Mouse (Mus musculus): ENCODE data around the gene Rhot2. TPM values are rescaled to one million over a fixed set of nuclear protein-coding genes. Genes with fewer than 3 reads are reported as not detected.

Gene Rhot2
- polyA plus RNA-seq, 1 experiment: 33.9 TPM

- Histone ChIP-seq H3K79me2 (ENCODE audit: control insufficient read depth, insufficient read depth) (peaks cover 41% of the 10 kb centered on the region), H3K27me3 (ENCODE audit: control insufficient read depth, insufficient read depth, insufficient read length) (no peaks in the 10 kb centered on the region), H3K79me3 (ENCODE audit: low read depth) (peaks cover 19% of the 10 kb centered on the region), H3K4me3 (ENCODE audit: insufficient read depth, poor library complexity, severe bottlenecking) (no peak overlapping the region), H3ac (ENCODE audit: control insufficient read depth, insufficient read length, low read depth) (no peak overlapping the region), H3K36me3 (ENCODE audit: control insufficient read depth, insufficient read depth) (peaks cover 24% of the 10 kb centered on the region)
- TF ChIP-seq CEBPB (IDR thresholded peaks at IDR 0.05; ENCODE audit: low read depth) (no peak), MYOG (IDR thresholded peaks at IDR 0.05; ENCODE audit: control insufficient read depth, extremely low read depth, insufficient read length) (no peak)
Observed at GRCm38 (mm10) chr17:25827546-25828222, 17.0 kb downstream of the Rhot2 start.

- no peak overlapping the region for H3ac ChIP-seq (ENCODE audit: control insufficient read depth, insufficient read length, low read depth)
- H3K27me3 ChIP-seq (ENCODE audit: control insufficient read depth, insufficient read depth, insufficient read length): no peaks in the 10 kb centered on the region
- no peak overlapping the region for H3K4me3 ChIP-seq (ENCODE audit: insufficient read depth, poor library complexity, severe bottlenecking)
- TF ChIP-seq FOSL1 (IDR thresholded peaks at IDR 0.05; ENCODE audit: insufficient read depth, low read length, poor library complexity, severe bottlenecking): no peak
- no peak for TF ChIP-seq CTCF (IDR thresholded peaks at IDR 0.05; ENCODE audit: control insufficient read depth, insufficient read depth, insufficient read length)
- no peak for TF ChIP-seq MYOD1 (IDR thresholded peaks at IDR 0.05; ENCODE audit: control insufficient read depth, insufficient read length, low read depth)
- TF ChIP-seq CEBPB (IDR thresholded peaks at IDR 0.05; ENCODE audit: low read depth): no peak
- no peak for TF ChIP-seq MAX (IDR thresholded peaks at IDR 0.05)
- no peak for TF ChIP-seq MYOG (IDR thresholded peaks at IDR 0.05; ENCODE audit: control insufficient read depth, extremely low read depth, insufficient read length)
- TF ChIP-seq USF1 (IDR thresholded peaks at IDR 0.05; ENCODE audit: low read depth): no peak
- H3K79me2 ChIP-seq (ENCODE audit: control insufficient read depth, insufficient read depth): peaks cover 34% of the 10 kb centered on the region
- peaks cover 24% of the 10 kb centered on the region for H3K36me3 ChIP-seq (ENCODE audit: control insufficient read depth, insufficient read depth)
- peaks cover 13% of the 10 kb centered on the region for H3K79me3 ChIP-seq (ENCODE audit: low read depth)
Observed at GRCm38 (mm10) chr17:25827011-25827410, 17.6 kb downstream of the Rhot2 start.

DNA sequence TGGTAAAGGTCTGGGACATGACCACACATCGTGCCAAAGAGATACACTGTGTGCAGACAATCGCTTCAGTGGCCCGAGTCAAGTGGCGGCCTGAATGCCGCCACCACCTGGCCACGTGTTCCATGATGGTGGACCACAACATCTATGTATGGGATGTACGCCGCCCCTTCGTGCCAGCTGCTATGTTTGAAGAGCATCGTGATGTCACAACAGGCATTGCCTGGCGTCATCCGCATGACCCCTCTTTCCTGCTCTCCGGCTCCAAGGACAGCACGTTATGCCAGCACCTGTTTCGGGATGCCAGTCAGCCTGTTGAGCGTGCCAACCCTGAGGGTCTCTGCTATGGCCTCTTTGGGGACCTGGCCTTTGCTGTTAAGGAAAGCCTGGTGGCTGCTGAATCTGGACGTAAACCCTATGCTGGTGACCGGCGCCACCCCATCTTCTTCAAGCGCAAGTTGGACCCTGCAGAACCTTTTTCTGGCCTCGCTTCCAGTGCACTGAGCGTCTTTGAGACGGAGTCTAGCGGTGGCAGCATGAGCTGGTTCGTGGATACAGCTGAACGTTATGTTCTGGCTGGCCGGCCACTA lies 18.6 kb downstream of the Rhot2 start:
- Histone ChIP-seq H3K79me3 (ENCODE audit: low read depth) (peaks cover 4% of the 10 kb centered on the region), H3K79me2 (ENCODE audit: control insufficient read depth, insufficient read depth) (peaks cover 25% of the 10 kb centered on the region), H3ac (ENCODE audit: control insufficient read depth, insufficient read length, low read depth) (no peak overlapping the region), H3K27me3 (ENCODE audit: control insufficient read depth, insufficient read depth, insufficient read length) (no peaks in the 10 kb centered on the region), H3K4me3 (ENCODE audit: insufficient read depth, poor library complexity, severe bottlenecking) (no peak overlapping the region), H3K36me3 (ENCODE audit: control insufficient read depth, insufficient read depth) (peaks cover 17% of the 10 kb centered on the region)
- TF ChIP-seq CTCF (IDR thresholded peaks at IDR 0.05; ENCODE audit: control insufficient read depth, insufficient read depth, insufficient read length) (no peak), MAX (IDR thresholded peaks at IDR 0.05) (no peak), MYOG (IDR thresholded peaks at IDR 0.05; ENCODE audit: control insufficient read depth, extremely low read depth, insufficient read length) (no peak), USF1 (IDR thresholded peaks at IDR 0.05; ENCODE audit: low read depth) (no peak), FOSL1 (IDR thresholded peaks at IDR 0.05; ENCODE audit: insufficient read depth, low read length, poor library complexity, severe bottlenecking) (no peak), CEBPB (IDR thresholded peaks at IDR 0.05; ENCODE audit: low read depth) (no peak), MYOD1 (IDR thresholded peaks at IDR 0.05; ENCODE audit: control insufficient read depth, insufficient read length, low read depth) (no peak)

DNA sequence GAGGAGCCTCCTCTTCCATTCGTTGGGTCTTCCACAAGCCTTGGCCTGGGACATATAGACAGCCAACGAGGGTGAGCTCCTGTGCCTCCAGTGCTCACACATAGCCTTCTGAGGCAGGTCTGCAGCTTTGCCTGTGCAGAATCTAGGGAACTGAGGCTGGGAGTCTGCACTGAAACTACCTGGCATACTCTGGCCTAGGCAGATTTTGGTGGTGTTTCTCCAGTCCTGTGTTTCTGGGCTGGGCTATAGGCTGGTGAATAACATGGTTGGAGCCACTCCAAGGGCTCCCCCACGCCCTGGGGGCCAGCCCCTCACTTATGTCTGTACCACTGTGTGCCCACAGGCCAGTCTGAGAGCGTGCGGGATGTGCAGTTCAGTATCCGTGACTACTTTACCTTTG lies 19.3 kb downstream of the Rhot2 start:
- no peak overlapping the region for H3ac ChIP-seq (ENCODE audit: control insufficient read depth, insufficient read length, low read depth)
- H3K36me3 ChIP-seq (ENCODE audit: control insufficient read depth, insufficient read depth): peaks cover 10% of the 10 kb centered on the region
- H3K27me3 ChIP-seq (ENCODE audit: control insufficient read depth, insufficient read depth, insufficient read length): no peaks in the 10 kb centered on the region
- H3K79me3 ChIP-seq (ENCODE audit: low read depth): no peaks in the 10 kb centered on the region
- H3K4me3 ChIP-seq (ENCODE audit: insufficient read depth, poor library complexity, severe bottlenecking): no peak overlapping the region
- no peak for TF ChIP-seq FOSL1 (IDR thresholded peaks at IDR 0.05; ENCODE audit: insufficient read depth, low read length, poor library complexity, severe bottlenecking)
- no peak for TF ChIP-seq MAX (IDR thresholded peaks at IDR 0.05)
- no peak for TF ChIP-seq MYOD1 (IDR thresholded peaks at IDR 0.05; ENCODE audit: control insufficient read depth, insufficient read length, low read depth)
- no peak for TF ChIP-seq CEBPB (IDR thresholded peaks at IDR 0.05; ENCODE audit: low read depth)
- no peak for TF ChIP-seq CTCF (IDR thresholded peaks at IDR 0.05; ENCODE audit: control insufficient read depth, insufficient read depth, insufficient read length)
- no peak for TF ChIP-seq USF1 (IDR thresholded peaks at IDR 0.05; ENCODE audit: low read depth)
- no peak for TF ChIP-seq MYOG (IDR thresholded peaks at IDR 0.05; ENCODE audit: control insufficient read depth, extremely low read depth, insufficient read length)
- H3K79me2 ChIP-seq (ENCODE audit: control insufficient read depth, insufficient read depth): peaks cover 17% of the 10 kb centered on the region

GRCm38 (mm10) chr17:25824362-25825142 lies 20.1 kb downstream of the Rhot2 start:
- H3ac ChIP-seq (ENCODE audit: control insufficient read depth, insufficient read length, low read depth): no peak overlapping the region
- H3K4me3 ChIP-seq (ENCODE audit: insufficient read depth, poor library complexity, severe bottlenecking): no peak overlapping the region
- no peaks in the 10 kb centered on the region for H3K79me3 ChIP-seq (ENCODE audit: low read depth)
- peaks cover 3% of the 10 kb centered on the region for H3K36me3 ChIP-seq (ENCODE audit: control insufficient read depth, insufficient read depth)
- H3K27me3 ChIP-seq (ENCODE audit: control insufficient read depth, insufficient read depth, insufficient read length): no peaks in the 10 kb centered on the region
- H3K79me2 ChIP-seq (ENCODE audit: control insufficient read depth, insufficient read depth): peaks cover 13% of the 10 kb centered on the region
- TF ChIP-seq MYOG (IDR thresholded peaks at IDR 0.05; ENCODE audit: control insufficient read depth, extremely low read depth, insufficient read length) (no peak), MAX (IDR thresholded peaks at IDR 0.05) (no peak), CEBPB (IDR thresholded peaks at IDR 0.05; ENCODE audit: low read depth) (no peak), MYOD1 (IDR thresholded peaks at IDR 0.05; ENCODE audit: control insufficient read depth, insufficient read length, low read depth) (no peak), USF1 (IDR thresholded peaks at IDR 0.05; ENCODE audit: low read depth) (no peak), CTCF (IDR thresholded peaks at IDR 0.05; ENCODE audit: control insufficient read depth, insufficient read depth, insufficient read length) (no peak), FOSL1 (IDR thresholded peaks at IDR 0.05; ENCODE audit: insufficient read depth, low read length, poor library complexity, severe bottlenecking) (no peak)
